Mouse (Mus musculus) thymus, adult 18-20 months (tissue): Measurements from ENCODE around the gene Mtrex.

ENCODE experiments used
- DNase-seq, 2 experiments: peaks; one replicate each; pipeline ENCODE4 v3.0.0; 2022; ENCODE audit warnings: mixed read lengths in 2 of 2

Gene Mtrex

GRCm38 (mm10) chr13:112927287-112928001 lies at the start of gene Mtrex, which contains the start of gene Dhx29:
Mtrex (minus strand) TSS chr13:112927398.
Dhx29 (plus strand) TSS chr13:112927454.
- DNase-seq, result peak; percentile 93 to 96

- DNase-seq, result no peak
These were observed 49.5 kb upstream of the Mtrex start for GRCm38 (mm10) chr13:112976720-112977119.

- no peak for DNase-seq
These were observed 40.1 kb upstream of the Mtrex start for GRCm38 (mm10) chr13:112967267-112967666.

- no peak for DNase-seq
These were observed 37.2 kb upstream of the Mtrex start for GRCm38 (mm10) chr13:112964421-112964820.

- no peak for DNase-seq
These were observed 35.9 kb upstream of the Mtrex start for GRCm38 (mm10) chr13:112963081-112963480.

- DNase-seq, result no peak
These were observed 26.9 kb upstream of the Mtrex start for GRCm38 (mm10) chr13:112954067-112954466.

- no peak for DNase-seq
These were observed 18.7 kb upstream of the Mtrex start for GRCm38 (mm10) chr13:112945900-112946299.

GRCm38 (mm10) chr13:112945312-112945711 lies 18.1 kb upstream of the Mtrex start:
- no peak for DNase-seq

GRCm38 (mm10) chr13:112941879-112942330 lies 14.7 kb upstream of the Mtrex start:
- no peak for DNase-seq

- no peak for DNase-seq
These were observed 10.9 kb upstream of the Mtrex start for GRCm38 (mm10) chr13:112938130-112938529.

- no peak for DNase-seq
These were observed 955 bp upstream of the Mtrex start for GRCm38 (mm10) chr13:112928038-112928668.

- peak; percentile 12 to 31 for DNase-seq
These were observed 402 bp downstream of the Mtrex start for GRCm38 (mm10) chr13:112926796-112927195.

- no peak for DNase-seq
These were observed 1.2 kb downstream of the Mtrex start for GRCm38 (mm10) chr13:112925976-112926375.

- DNase-seq, result no peak
These were observed 1.9 kb downstream of the Mtrex start for GRCm38 (mm10) chr13:112925266-112925665.

- DNase-seq, result no peak
These were observed 6.3 kb downstream of the Mtrex start for GRCm38 (mm10) chr13:112920906-112921305.

- no peak for DNase-seq
These were observed 7.9 kb downstream of the Mtrex start for GRCm38 (mm10) chr13:112919141-112919865.

GRCm38 (mm10) chr13:112910434-112910833 lies 16.8 kb downstream of the Mtrex start:
- DNase-seq, result no peak

GRCm38 (mm10) chr13:112909663-112910062 lies 17.5 kb downstream of the Mtrex start:
- DNase-seq, result peak in 1 of 2 experiments; percentile 8

- DNase-seq, result no peak
These were observed 25.0 kb downstream of the Mtrex start for GRCm38 (mm10) chr13:112902176-112902575.

GRCm38 (mm10) chr13:112887234-112887633 lies 40.0 kb downstream of the Mtrex start:
- DNase-seq, result no peak

- DNase-seq, result no peak
These were observed 55.5 kb downstream of the Mtrex start for GRCm38 (mm10) chr13:112871500-112872266.

- no peak for DNase-seq
These were observed 57.0 kb downstream of the Mtrex start for GRCm38 (mm10) chr13:112870039-112870690.
